Mouse (Mus musculus) T-helper 1 cell (primary cell): ENCODE measurements around the gene Blcap.

Experiments
- in situ Hi-C: fragments of 300-600 bp; cut with MboI, MseI; formaldehyde crosslinking; loops from one replicate; pipeline ENCODE4 v1.15.1; 2025; ENCODE audit warnings: high pct_unique_total_duplicates

Gene Blcap

GRCm38 (mm10) chr2:157560302-157560701 lies 10.8 kb downstream of the Blcap start:
- in situ Hi-C loops, result no loop called here

- in situ Hi-C loops, result no loop called here
Observed at GRCm38 (mm10) chr2:157559858-157560257, 11.2 kb downstream of the Blcap start, which contains the start of gene Nnat. Nnat (plus strand) TSS chr2:157560078.

- in situ Hi-C loops, result no loop called here
Observed at GRCm38 (mm10) chr2:157559440-157559839, 11.6 kb downstream of the Blcap start.

GRCm38 (mm10) chr2:157558520-157558919 lies 12.6 kb downstream of the Blcap start:
- in situ Hi-C loops, result no loop called here

GRCm38 (mm10) chr2:157558051-157558450 lies 13.0 kb downstream of the Blcap start:
- in situ Hi-C loops, result no loop called here

- in situ Hi-C loops, result no loop called here
Observed at GRCm38 (mm10) chr2:157556074-157556698, 14.9 kb downstream of the Blcap start.

- in situ Hi-C loops, result no loop called here
Observed at GRCm38 (mm10) chr2:157552158-157552886, 18.8 kb downstream of the Blcap start.

- in situ Hi-C loops, result no loop called here
Observed at GRCm38 (mm10) chr2:157550292-157550691, 20.8 kb downstream of the Blcap start.

GRCm38 (mm10) chr2:157546686-157547085 lies 24.4 kb downstream of the Blcap start:
- in situ Hi-C loops, result no loop called here

GRCm38 (mm10) chr2:157544333-157544888 lies 26.7 kb downstream of the Blcap start:
- in situ Hi-C loops, result no loop called here

GRCm38 (mm10) chr2:157542415-157542814 lies 28.7 kb downstream of the Blcap start:
- in situ Hi-C loops, result no loop called here

GRCm38 (mm10) chr2:157541631-157542030 lies 29.4 kb downstream of the Blcap start:
- in situ Hi-C loops, result no loop called here

GRCm38 (mm10) chr2:157540953-157541569 lies 30.0 kb downstream of the Blcap start:
- in situ Hi-C loops, result no loop called here

- in situ Hi-C loops, result no loop called here
Observed at GRCm38 (mm10) chr2:157540073-157540952, 30.8 kb downstream of the Blcap start.

- in situ Hi-C loops, result no loop called here
Observed at GRCm38 (mm10) chr2:157537118-157537517, 34.0 kb downstream of the Blcap start.

- in situ Hi-C loops, result no loop called here
Observed at GRCm38 (mm10) chr2:157536476-157537081, 34.5 kb downstream of the Blcap start.

GRCm38 (mm10) chr2:157534163-157534562 lies 36.9 kb downstream of the Blcap start:
- in situ Hi-C loops, result no loop called here

- in situ Hi-C loops, result no loop called here
Observed at GRCm38 (mm10) chr2:157531681-157532426, 39.2 kb downstream of the Blcap start.

- in situ Hi-C loops, result no loop called here
Observed at GRCm38 (mm10) chr2:157530056-157530955, 40.8 kb downstream of the Blcap start.
